8 mouse cellular contexts compared by ENCODE assay signal in genomic region chr5:137628498-137629305, GRCm38 (mm10). TPM values are rescaled to one million over a fixed set of nuclear protein-coding genes. Genes with fewer than 3 reads are reported as not detected.
DNase-seq lines count a peak whose midpoint lies in the region; ATAC-seq lines count a peak whose summit lies in the region.

Gene Fbxo24, minus strand, starts transcription at chr5:137629002.
Gene Lrch4, plus strand, starts transcription at chr5:137629121.
Gene Gm20605, plus strand, starts transcription at chr5:137629175.

- no peaks in the 10 kb centered on the region for H3K9me3 ChIP-seq in heart, embryonic 13.5 days
- H3K9me3 ChIP-seq in liver, embryonic 12.5 days (replicated peaks): no peaks in the 10 kb centered on the region
- H3K9me3 ChIP-seq in stomach, embryonic 15.5 days: no peaks in the 10 kb centered on the region

- under 1% methylated on average over 46 of the region's 46 CpGs for WGBS in heart, embryonic 13.5 days
- under 1% methylated on average over 45 of the region's 46 CpGs for WGBS in liver, embryonic 12.5 days (ENCODE audit: insufficient replicate concordance)
- under 1% methylated on average over 46 of the region's 46 CpGs for WGBS in stomach, embryonic 15.5 days

- H3K27me3 ChIP-seq in heart, embryonic 13.5 days (replicated peaks): no peaks in the 10 kb centered on the region
- H3K27me3 ChIP-seq in liver, embryonic 12.5 days (replicated peaks): 0 out of 2 replicates have a peak, but pooled peaks cover 8% of the 10 kb centered on the region
- H3K27me3 ChIP-seq in stomach, embryonic 15.5 days (replicated peaks): no peaks in the 10 kb centered on the region

- peaks cover 16% of the 10 kb centered on the region for H3K4me1 ChIP-seq in brown adipose tissue, adult 24 weeks (ENCODE audit: control insufficient read depth, insufficient read depth, insufficient read length, low read length)
- peaks cover 41% of the 10 kb centered on the region for H3K4me1 ChIP-seq in heart, embryonic 13.5 days
- peaks cover 55% of the 10 kb centered on the region for H3K4me1 ChIP-seq in liver, embryonic 12.5 days
- H3K4me1 ChIP-seq in stomach, embryonic 15.5 days: peaks cover 33% of the 10 kb centered on the region

- peak within 1 kb of the TSS; percentile 82 for H3K4me3 ChIP-seq in brown adipose tissue, adult 24 weeks (ENCODE audit: insufficient read depth, low read depth, low read length)
- H3K4me3 ChIP-seq in heart, embryonic 13.5 days: peak within 1 kb of the TSS; percentile 96
- H3K4me3 ChIP-seq in liver, embryonic 12.5 days: peak within 1 kb of the TSS; percentile 84
- H3K4me3 ChIP-seq in stomach, embryonic 15.5 days (replicated peaks): peak within 1 kb of the TSS; percentile 79

- peak within 1 kb of the TSS; percentile 96 for H3K4me2 ChIP-seq in heart, embryonic 13.5 days
- H3K4me2 ChIP-seq in liver, embryonic 12.5 days: peak within 1 kb of the TSS; percentile 93
- peak within 1 kb of the TSS; percentile 87 for H3K4me2 ChIP-seq in stomach, embryonic 15.5 days

- DNase-seq in CD4-positive, CD25-positive, alpha-beta regulatory T cell, adult 2 months (ENCODE audit: low read depth, low spot score): peak; percentile 100
- peak; percentile 97 for DNase-seq in fat pad, adult 2 months (ENCODE audit: extremely low read depth, low read depth, low spot score)
- DNase-seq in kidney, postnatal 10 days: peak; percentile 99
- DNase-seq in natural killer cell, adult 2 months (ENCODE audit: low spot score in 2 of 2): peak; percentile 99 to 100

- H3K27ac ChIP-seq in brown adipose tissue, adult 24 weeks (replicated peaks; ENCODE audit: low read depth, low read length): peak within 1 kb of the TSS; percentile 88
- H3K27ac ChIP-seq in heart, embryonic 13.5 days (replicated peaks): peak within 1 kb of the TSS; percentile 94
- H3K27ac ChIP-seq in liver, embryonic 12.5 days: peak within 1 kb of the TSS; percentile 96
- peak within 1 kb of the TSS; percentile 96 for H3K27ac ChIP-seq in stomach, embryonic 15.5 days

- H3K36me3 ChIP-seq in heart, embryonic 13.5 days: peaks cover 16% of the 10 kb centered on the region
- H3K36me3 ChIP-seq in liver, embryonic 12.5 days: peaks cover 21% of the 10 kb centered on the region
- peaks cover 9% of the 10 kb centered on the region for H3K36me3 ChIP-seq in stomach, embryonic 15.5 days

- peak within 1 kb of the TSS; percentile 94 for H3K9ac ChIP-seq in heart, embryonic 13.5 days
- peak within 1 kb of the TSS; percentile 85 for H3K9ac ChIP-seq in liver, embryonic 12.5 days
- H3K9ac ChIP-seq in stomach, embryonic 15.5 days: peak within 1 kb of the TSS; percentile 83

- peak; percentile 95 for ATAC-seq in heart, embryonic 13.5 days (ENCODE audit: extremely low read depth, insufficient number of reproducible peaks, low FRiP score, low TSS enrichment)
- ATAC-seq in liver, embryonic 12.5 days: peak; percentile 93
- peak; percentile 94 for ATAC-seq in stomach, embryonic 15.5 days (ENCODE audit: insufficient read depth, low FRiP score, low read depth)

RNA-seq across cellular contexts. Expression of gene Fbxo24, which starts in this region (rescaled TPM):
- not detected in 2 replicates for polyA plus RNA-seq in brown adipose tissue, adult 24 weeks (2012; ENCODE audit: insufficient read depth, insufficient read length, missing spikeins)
- 0.12 and 0.23 TPM in 2 replicates for polyA plus RNA-seq in heart, embryonic 13.5 days (2015; fragmentation: Nextera tagmentation; extraction: Ambion mirVana)
- polyA plus RNA-seq in liver, embryonic 12.5 days (2016; fragmentation: Nextera tagmentation; extraction: Ambion mirVana): 0.10 TPM in 1 of 2 replicates, not detected in the other
- 0.13 and 0.26 TPM in 2 replicates for polyA plus RNA-seq in stomach, embryonic 15.5 days (2015; fragmentation: Nextera tagmentation; extraction: Ambion mirVana)

RNA-seq across cellular contexts. Expression of gene Lrch4, which starts in this region (rescaled TPM):
- 11.5 and 13.6 TPM in 2 replicates for polyA plus RNA-seq in brown adipose tissue, adult 24 weeks (2012; ENCODE audit: insufficient read depth, insufficient read length, missing spikeins)
- polyA plus RNA-seq in heart, embryonic 13.5 days (2015; fragmentation: Nextera tagmentation; extraction: Ambion mirVana): 21.8 and 24.2 TPM in 2 replicates
- 33.4 and 36.0 TPM in 2 replicates for polyA plus RNA-seq in liver, embryonic 12.5 days (2016; fragmentation: Nextera tagmentation; extraction: Ambion mirVana)
- 36.0 and 38.5 TPM in 2 replicates for polyA plus RNA-seq in stomach, embryonic 15.5 days (2015; fragmentation: Nextera tagmentation; extraction: Ambion mirVana)

RNA-seq across cellular contexts. Expression of gene Gm20605, which starts in this region (rescaled TPM):
- polyA plus RNA-seq in brown adipose tissue, adult 24 weeks (2012; ENCODE audit: insufficient read depth, insufficient read length, missing spikeins): 0.95 and 2.3 TPM in 2 replicates
- polyA plus RNA-seq in heart, embryonic 13.5 days (2015; fragmentation: Nextera tagmentation; extraction: Ambion mirVana): 5.5 TPM in 2 replicates
- polyA plus RNA-seq in liver, embryonic 12.5 days (2016; fragmentation: Nextera tagmentation; extraction: Ambion mirVana): 7.8 and 9.0 TPM in 2 replicates
- 6.6 and 9.4 TPM in 2 replicates for polyA plus RNA-seq in stomach, embryonic 15.5 days (2015; fragmentation: Nextera tagmentation; extraction: Ambion mirVana)

Comparison
In these comparisons a context has a peak if more than half of its experiments do, and no peak if none do; other contexts are left out.
1. Peak in every context shown above with its lines: DNase-seq, ATAC-seq, H3K4me3 ChIP-seq and H3K27ac ChIP-seq.